Mouse (Mus musculus) midbrain, embryonic 11.5 days (tissue): ENCODE measurements around the gene Rasl2-9. TPM values are rescaled to one million over a fixed set of nuclear protein-coding genes. Genes with fewer than 3 reads are reported as not detected.
A peak's percentile ranks its signal among the peaks of the same experiment; 100 is the strongest.
"Not testable (repeated sequence)": the region's sequence is repeated elsewhere in the genome, so short reads cannot be mapped to it uniquely, and the experiment has no call there.

Experiments used
- ATAC-seq: fragments of 200-750 bp; cut with Nextera tagmentation; 2 replicates; pipeline ENCODE4 v1.8.0; 2017; ENCODE audit warnings: moderate TSS enrichment, moderate library complexity; ENCODE audit not compliant: low FRiP score
- DNase-seq: peaks from one replicate; pipeline ENCODE4 v3.0.0; 2015; ENCODE audit warnings: low spot score; ENCODE audit errors: missing footprints
- H3K27ac ChIP-seq: fragments of 300-500 bp; sonication (generic); 2 replicates; pipeline ENCODE4 v1.5.1; 2014; ENCODE audit warnings: low read depth, low read length
- H3K27me3 ChIP-seq: fragments of 300-500 bp; sonication (generic); 2 replicates; pipeline ENCODE4 v1.6.1; 2014; ENCODE audit warnings: mild to moderate bottlenecking, low read length, moderate library complexity, mixed read lengths; ENCODE audit not compliant: control insufficient read depth, insufficient read depth
- H3K36me3 ChIP-seq: fragments of 300-500 bp; sonication (generic); 2 replicates; pipeline ENCODE4 v1.6.1; 2014; ENCODE audit warnings: mild to moderate bottlenecking, low read length, moderate library complexity, mixed read lengths; ENCODE audit not compliant: control insufficient read depth, insufficient read depth
- H3K4me1 ChIP-seq: fragments of 300-500 bp; sonication (generic); 2 replicates; pipeline ENCODE4 v1.6.1; 2014; ENCODE audit warnings: low read length; ENCODE audit not compliant: control insufficient read depth, insufficient read depth
- H3K4me2 ChIP-seq: fragments of 300-500 bp; sonication (generic); 2 replicates; pipeline ENCODE4 v1.6.1; 2014; ENCODE audit warnings: mild to moderate bottlenecking, moderate library complexity
- H3K4me3 ChIP-seq: fragments of 300-500 bp; sonication (generic); 2 replicates; pipeline ENCODE4 v1.5.1; 2014; ENCODE audit warnings: low read depth, low read length
- H3K9ac ChIP-seq: fragments of 300-500 bp; sonication (generic); 2 replicates; pipeline ENCODE4 v1.6.1; 2014; ENCODE audit warnings: low read length
- H3K9me3 ChIP-seq: fragments of 300-500 bp; sonication (generic); 2 replicates; pipeline ENCODE4 v1.6.1; 2016; ENCODE audit warnings: low read length; ENCODE audit not compliant: control insufficient read depth
- WGBS: fragments of 180-500 bp; shearing (Covaris S2); extraction: QIAGEN DNeasy Blood & Tissue Kit; methylation state at CpG from one replicate; pipeline ENCODE4 v1.1.7; 2014; 5-methylcytosine and 5-hydroxymethylcytosine counted together
- polyA plus RNA-seq: library from polyadenylated mRNA; unstranded; fragments of >200 nt; fragmentation: Nextera tagmentation; extraction: Ambion mirVana; gene quantifications from 2 replicates; pipeline ENCODE4 v1.2.1, GENCODE M21; 2014

The Rasl2-9 gene
- polyA plus RNA-seq: 0.19 and 0.47 TPM in 2 replicates

GRCm38 (mm10) chr7:5125549-5126406 is at the start of gene Rasl2-9:
Rasl2-9 (minus strand) TSS chr7:5125950.
- DNase-seq: peak; percentile 97
- Histone ChIP-seq H3K9ac (peak within 1 kb of the TSS; percentile 52), H3K27me3 (no peaks in the 10 kb centered on the region), H3K27ac (no peak within 1 kb of the TSS), H3K4me3 (peak within 1 kb of the TSS; percentile 23), H3K36me3 (no peaks in the 10 kb centered on the region), H3K9me3 (no peaks in the 10 kb centered on the region), H3K4me1 (no peaks in the 10 kb centered on the region), H3K4me2 (peak within 1 kb of the TSS; percentile 39)
- 22% methylated on average over 42 of the region's 42 CpGs for WGBS
- peak; percentile 90 for ATAC-seq

DNA sequence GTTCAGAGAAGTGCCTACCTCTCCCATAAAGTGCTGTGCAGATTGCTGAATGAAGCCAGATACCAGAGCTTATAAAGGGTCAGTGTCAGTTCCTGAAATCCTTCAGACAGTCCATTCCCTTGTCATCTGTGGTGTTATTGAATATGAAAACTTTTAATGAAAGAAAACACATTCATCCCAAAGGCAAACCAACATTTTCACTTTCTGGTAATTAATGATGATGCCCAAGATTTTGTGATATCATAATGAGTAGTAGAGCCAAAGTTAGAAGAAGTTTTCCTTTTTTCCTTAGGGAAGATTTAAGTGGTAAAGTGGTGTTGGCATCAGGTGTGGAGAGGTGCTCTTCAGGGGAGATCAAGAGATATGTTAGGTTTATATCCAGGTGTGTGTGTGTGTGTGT is 23.8 kb upstream of the Rasl2-9 start, which contains the start of gene Vmn1r55:
Vmn1r55 (minus strand) TSS at position 101 of the 400 bp plus-strand sequence.
- H3K4me3 ChIP-seq, H3K4me2 ChIP-seq, H3K36me3 ChIP-seq, ATAC-seq, DNase-seq, H3K9me3 ChIP-seq, H3K27ac ChIP-seq, H3K4me1 ChIP-seq, H3K27me3 ChIP-seq, H3K9ac ChIP-seq: not testable (repeated sequence)

GRCm38 (mm10) chr7:5125078-5125477 is 672 bp downstream of the Rasl2-9 start:
- H3K9me3 ChIP-seq: no peaks in the 10 kb centered on the region
- no peak overlapping the region for H3K4me2 ChIP-seq
- H3K4me1 ChIP-seq: no peaks in the 10 kb centered on the region
- no peak overlapping the region for H3K9ac ChIP-seq
- DNase-seq (no peak), ATAC-seq (no peak)
- 91% methylated on average over 8 of the region's 8 CpGs for WGBS
- H3K27ac ChIP-seq: no peak overlapping the region
- no peak overlapping the region for H3K4me3 ChIP-seq
- H3K27me3 ChIP-seq: no peaks in the 10 kb centered on the region
- H3K36me3 ChIP-seq: no peaks in the 10 kb centered on the region

- no peak within 1 kb of the TSS for H3K4me3 ChIP-seq
- WGBS: 89% methylated on average over 3 of the region's 3 CpGs
- H3K27me3 ChIP-seq: no peaks in the 10 kb centered on the region
- H3K9me3 ChIP-seq: no peaks in the 10 kb centered on the region
- H3K36me3 ChIP-seq: no peaks in the 10 kb centered on the region
- no peak within 1 kb of the TSS for H3K9ac ChIP-seq
- H3K4me2 ChIP-seq: no peak within 1 kb of the TSS
- H3K27ac ChIP-seq: no peak within 1 kb of the TSS
- no peak for DNase-seq
- H3K4me1 ChIP-seq: no peaks in the 10 kb centered on the region
- ATAC-seq: no peak
Measured at GRCm38 (mm10) chr7:5116850-5117249, 8.9 kb downstream of the Rasl2-9 start, which contains the start of gene Rfpl4. Rfpl4 (minus strand) TSS chr7:5116950.

GRCm38 (mm10) chr7:5112701-5113100 is 13.0 kb downstream of the Rasl2-9 start:
- no peaks in the 10 kb centered on the region for H3K4me1 ChIP-seq
- H3K4me2 ChIP-seq: no peak overlapping the region
- H3K9me3 ChIP-seq: no peaks in the 10 kb centered on the region
- no peak overlapping the region for H3K9ac ChIP-seq
- WGBS: 56% methylated on average over 3 of the region's 3 CpGs
- H3K36me3 ChIP-seq: no peaks in the 10 kb centered on the region
- no peak overlapping the region for H3K27ac ChIP-seq
- ATAC-seq (no peak), DNase-seq (no peak)
- no peaks in the 10 kb centered on the region for H3K27me3 ChIP-seq
- H3K4me3 ChIP-seq: no peak overlapping the region

DNA sequence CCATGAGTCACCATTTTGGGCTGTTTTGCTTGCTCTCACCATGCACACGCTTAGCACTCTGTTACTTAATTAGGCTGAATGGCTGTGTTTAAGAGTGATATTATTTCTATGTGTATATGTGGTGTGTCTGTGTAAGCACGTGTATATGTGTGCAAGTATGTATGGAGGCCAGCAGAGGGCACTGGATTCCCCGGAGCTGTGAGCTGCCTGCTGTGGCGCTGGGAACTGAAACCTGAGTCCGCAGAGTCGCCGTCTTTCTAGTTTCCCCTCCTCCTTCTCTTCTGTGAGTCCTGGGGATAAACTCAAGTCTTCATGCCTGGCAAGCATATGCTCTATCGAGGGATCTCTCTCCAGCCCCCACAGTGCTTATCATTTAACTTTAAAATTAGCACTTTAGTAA is 16.4 kb downstream of the Rasl2-9 start:
- Histone ChIP-seq H3K9me3 (no peaks in the 10 kb centered on the region), H3K4me3 (no peak overlapping the region), H3K27me3 (no peaks in the 10 kb centered on the region), H3K4me2 (no peak overlapping the region), H3K36me3 (no peaks in the 10 kb centered on the region), H3K27ac (no peak overlapping the region), H3K9ac (no peak overlapping the region), H3K4me1 (no peaks in the 10 kb centered on the region)
- WGBS: 82% methylated on average over 8 of the region's 8 CpGs
- ATAC-seq (no peak), DNase-seq (no peak)

DNA sequence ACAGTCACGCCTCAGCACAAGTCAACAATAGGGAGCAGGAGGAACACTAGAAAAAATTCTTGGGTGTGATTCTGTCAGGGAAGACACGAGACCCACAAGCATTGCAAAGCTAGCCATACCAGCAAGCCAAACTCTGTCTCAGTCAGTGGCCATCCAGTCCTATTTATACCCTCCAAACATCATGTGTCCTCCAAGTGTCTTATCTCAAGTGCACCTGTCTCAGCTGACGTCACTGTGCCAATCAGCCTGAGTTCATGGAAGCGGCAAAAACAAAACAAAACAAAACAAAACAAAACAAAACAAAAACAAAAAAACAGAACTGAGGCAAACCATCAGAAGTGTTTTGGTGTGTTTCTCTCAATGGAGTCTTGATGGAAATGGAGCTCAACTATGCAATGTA is 17.5 kb downstream of the Rasl2-9 start:
- H3K36me3 ChIP-seq: no peaks in the 10 kb centered on the region
- H3K9ac ChIP-seq: no peak overlapping the region
- H3K9me3 ChIP-seq: no peaks in the 10 kb centered on the region
- no peaks in the 10 kb centered on the region for H3K27me3 ChIP-seq
- H3K4me1 ChIP-seq: no peaks in the 10 kb centered on the region
- WGBS: 80% methylated on average over 4 of the region's 4 CpGs
- ATAC-seq (no peak), DNase-seq (no peak)
- no peak overlapping the region for H3K4me2 ChIP-seq
- H3K27ac ChIP-seq: no peak overlapping the region
- H3K4me3 ChIP-seq: no peak overlapping the region

- H3K9me3 ChIP-seq: no peaks in the 10 kb centered on the region
- no peak overlapping the region for H3K4me3 ChIP-seq
- no peak overlapping the region for H3K9ac ChIP-seq
- DNase-seq (no peak), ATAC-seq (no peak)
- H3K27me3 ChIP-seq: no peaks in the 10 kb centered on the region
- no peak overlapping the region for H3K27ac ChIP-seq
- H3K4me1 ChIP-seq: no peaks in the 10 kb centered on the region
- no peak overlapping the region for H3K4me2 ChIP-seq
- WGBS: 86% methylated on average over 2 of the region's 2 CpGs
- peaks cover under 1% of the 10 kb centered on the region; the same call in 1 of the 2 replicates for H3K36me3 ChIP-seq
Measured at GRCm38 (mm10) chr7:5102564-5102963, 23.2 kb downstream of the Rasl2-9 start.

DNA sequence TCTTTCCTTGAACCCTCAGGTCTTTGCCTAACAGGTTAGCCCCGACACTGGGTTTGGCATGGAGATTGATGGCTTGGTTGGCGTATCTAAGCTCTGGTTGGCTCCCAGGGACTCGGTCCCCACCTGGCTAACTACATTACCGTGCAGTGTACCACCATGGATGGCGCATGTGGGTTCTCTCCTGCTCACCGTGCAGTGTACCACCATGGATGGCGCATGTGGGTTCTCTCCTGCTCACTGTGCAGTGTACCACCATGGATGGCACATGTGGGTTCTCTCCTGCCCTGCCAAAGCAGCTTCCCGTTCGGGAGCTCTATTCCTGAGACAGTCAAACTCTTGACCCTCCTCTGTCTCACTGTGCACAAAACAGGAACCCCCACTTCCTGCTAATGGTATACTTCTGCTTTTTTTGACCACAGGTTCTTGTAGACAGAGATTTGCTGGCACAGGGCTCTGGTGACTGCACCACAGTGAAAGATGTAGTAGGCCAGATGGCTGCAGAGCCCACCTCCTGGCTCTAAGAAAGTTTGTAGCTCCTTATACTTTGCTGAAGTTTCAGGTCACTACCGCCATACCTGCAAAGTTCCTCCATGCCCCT is 24.6 kb downstream of the Rasl2-9 start:
- Histone ChIP-seq H3K27ac (no peak overlapping the region), H3K4me1 (no peaks in the 10 kb centered on the region), H3K27me3 (no peaks in the 10 kb centered on the region), H3K4me2 (no peak overlapping the region), H3K9ac (no peak overlapping the region), H3K4me3 (no peak overlapping the region), H3K36me3 (peaks cover 5% of the 10 kb centered on the region; the same call in 1 of the 2 replicates), H3K9me3 (no peaks in the 10 kb centered on the region)
- DNase-seq (no peak), ATAC-seq (no peak)
- WGBS: 90% methylated on average over 10 of the region's 10 CpGs
